Mouse (Mus musculus): ENCODE results near the gene Adam12. TPM values are rescaled to one million over a fixed set of nuclear protein-coding genes. Genes with fewer than 3 reads are reported as not detected.

The Adam12 gene
- polyA plus RNA-seq, 1 experiment: 4.1 TPM

DNA sequence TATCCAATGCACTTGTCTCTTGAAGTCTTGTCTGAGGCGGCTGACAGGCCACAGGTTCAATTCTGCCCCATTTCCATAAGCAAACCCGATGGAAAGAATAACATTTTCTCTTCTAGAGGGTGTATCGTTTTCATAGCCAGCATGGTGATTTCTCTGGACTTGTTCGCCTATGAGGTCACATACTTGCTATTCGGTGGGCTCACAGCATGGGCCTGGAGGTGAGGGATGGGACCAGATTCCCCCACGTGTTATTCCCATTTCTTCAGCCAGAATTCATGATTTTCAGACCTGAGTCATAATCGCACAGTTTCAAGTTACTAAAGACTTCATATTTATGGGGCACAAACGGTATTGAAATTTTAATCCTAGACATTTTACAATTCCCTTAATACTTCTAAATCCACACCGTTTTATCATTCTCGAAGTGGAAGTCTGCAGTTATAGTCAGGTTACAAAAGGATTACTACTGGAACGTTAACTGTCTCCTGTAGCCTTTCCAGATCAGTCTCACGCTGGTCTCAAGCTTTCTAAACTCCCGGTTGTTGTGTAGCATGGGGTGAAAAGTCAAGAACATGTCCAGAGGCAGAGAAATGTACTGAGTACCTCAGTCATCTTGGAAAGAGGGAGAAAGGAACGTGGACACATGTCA is 58.4 kb downstream of the Adam12 start:
- H3K27me3 ChIP-seq (replicated peaks; ENCODE audit: control insufficient read depth, insufficient read depth, low read length): no peaks in the 10 kb centered on the region
- no peaks in the 10 kb centered on the region for H3K36me3 ChIP-seq (ENCODE audit: control insufficient read depth, insufficient read depth, low read length)
- H3K4me3 ChIP-seq (ENCODE audit: insufficient read depth, low read depth, low read length): no peak overlapping the region
- no peaks in the 10 kb centered on the region for H3K4me1 ChIP-seq (ENCODE audit: control insufficient read depth, insufficient read depth, low read length)
- no peak overlapping the region for H3K27ac ChIP-seq (ENCODE audit: insufficient read depth, low read depth, low read length)
- DNase-seq: no peak
- WGBS: 85% methylated on average over 14 of the region's 14 CpGs
- TF ChIP-seq POLR2A (IDR thresholded peaks at IDR 0.05; ENCODE audit: low read depth, low read length): no peak

DNA sequence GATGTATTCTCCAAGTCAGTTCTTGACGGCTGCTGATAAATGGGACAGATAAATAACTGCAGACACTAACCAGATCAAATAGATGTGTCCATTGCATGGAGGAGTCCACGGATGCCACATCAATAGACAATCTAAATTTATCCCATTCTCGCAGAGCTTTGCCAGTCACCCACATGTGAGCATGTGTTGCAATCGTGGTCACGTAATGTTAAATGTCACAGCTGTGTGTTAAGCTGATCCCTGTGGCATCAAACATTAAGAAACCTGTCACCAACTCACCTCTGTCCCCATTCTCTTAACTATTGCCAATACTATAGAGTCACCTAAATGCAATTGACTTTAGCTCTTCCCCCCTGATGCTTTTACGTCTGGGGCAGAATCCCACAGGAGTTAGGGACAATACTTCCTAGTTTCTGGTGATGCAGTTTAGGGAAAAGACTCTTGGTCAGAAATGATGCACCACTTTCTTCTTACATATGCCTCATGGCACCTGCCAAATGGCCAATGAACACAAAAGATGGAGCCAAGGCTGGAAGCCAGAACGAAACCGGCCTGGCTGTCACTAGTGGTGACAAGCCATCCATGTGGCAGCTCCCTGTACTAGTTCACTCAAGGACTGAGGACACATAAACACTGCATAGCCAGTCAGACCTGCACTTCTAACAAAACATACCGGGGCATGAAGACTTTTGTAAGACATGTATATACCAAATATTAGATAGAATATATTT is 61.6 kb downstream of the Adam12 start:
- Histone ChIP-seq H3K36me3 (ENCODE audit: control insufficient read depth, insufficient read depth, low read length) (no peaks in the 10 kb centered on the region), H3K4me3 (ENCODE audit: insufficient read depth, low read depth, low read length) (no peak overlapping the region), H3K27ac (ENCODE audit: insufficient read depth, low read depth, low read length) (no peak overlapping the region), H3K4me1 (ENCODE audit: control insufficient read depth, insufficient read depth, low read length) (no peaks in the 10 kb centered on the region), H3K27me3 (replicated peaks; ENCODE audit: control insufficient read depth, insufficient read depth, low read length) (no peaks in the 10 kb centered on the region)
- WGBS: 90% methylated on average over 9 of the region's 9 CpGs
- DNase-seq: no peak
- TF ChIP-seq CTCF (conservative IDR thresholded peaks at IDR 0.05; ENCODE audit: insufficient read depth, insufficient read length, low read depth, low read length) (no peak), POLR2A (IDR thresholded peaks at IDR 0.05; ENCODE audit: low read depth, low read length) (no peak)

DNA sequence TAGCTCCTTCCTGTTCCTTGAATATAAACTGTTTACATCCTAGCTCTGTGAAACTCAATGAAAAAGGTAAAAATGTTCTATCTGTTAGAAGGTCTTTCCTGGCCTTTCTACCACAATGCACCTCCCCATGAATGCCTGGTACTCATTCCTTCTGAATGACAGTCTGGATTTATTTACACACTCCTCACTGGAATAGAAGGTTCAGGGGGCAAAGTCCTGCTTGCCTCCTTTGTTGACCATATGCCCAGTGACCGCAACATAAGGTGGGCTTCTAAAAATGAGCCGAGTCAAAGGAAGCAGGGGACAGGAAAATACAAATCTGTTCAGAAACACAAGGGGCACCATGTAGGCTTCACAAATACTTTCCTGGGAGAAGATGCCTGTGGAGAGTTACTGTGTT is 62.2 kb downstream of the Adam12 start:
- WGBS: 85% methylated on average over 2 of the region's 2 CpGs
- H3K4me1 ChIP-seq (ENCODE audit: control insufficient read depth, insufficient read depth, low read length): no peaks in the 10 kb centered on the region
- H3K36me3 ChIP-seq (ENCODE audit: control insufficient read depth, insufficient read depth, low read length): no peaks in the 10 kb centered on the region
- no peaks in the 10 kb centered on the region for H3K27me3 ChIP-seq (replicated peaks; ENCODE audit: control insufficient read depth, insufficient read depth, low read length)
- H3K27ac ChIP-seq (ENCODE audit: insufficient read depth, low read depth, low read length): no peak overlapping the region
- no peak for DNase-seq
- TF ChIP-seq POLR2A (IDR thresholded peaks at IDR 0.05; ENCODE audit: low read depth, low read length) (no peak), CTCF (conservative IDR thresholded peaks at IDR 0.05; ENCODE audit: insufficient read depth, insufficient read length, low read depth, low read length) (no peak)
- H3K4me3 ChIP-seq (ENCODE audit: insufficient read depth, low read depth, low read length): no peak overlapping the region

DNA sequence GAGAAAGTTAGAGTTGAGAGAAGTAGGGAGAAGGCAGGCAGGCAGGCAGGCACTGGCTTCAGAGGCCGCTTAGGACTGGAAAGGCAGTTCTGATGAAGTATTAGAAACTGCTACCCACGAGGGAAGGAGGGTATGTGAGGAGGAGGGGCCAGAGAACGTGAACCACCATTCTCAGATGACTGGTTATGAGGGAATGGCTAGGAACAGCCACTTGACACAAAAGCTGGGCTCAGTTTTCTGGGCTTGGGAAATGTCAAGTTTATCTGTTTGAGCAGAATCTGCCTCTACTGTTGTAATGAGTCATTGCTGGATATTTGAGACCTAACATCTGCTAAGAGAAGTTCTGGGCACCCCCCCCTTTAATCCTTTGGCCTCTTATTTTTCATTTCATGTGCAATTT is 64.4 kb downstream of the Adam12 start:
- DNase-seq: peak; percentile 23
- TF ChIP-seq CTCF (conservative IDR thresholded peaks at IDR 0.05; ENCODE audit: insufficient read depth, insufficient read length, low read depth, low read length): no peak
- TF ChIP-seq POLR2A (IDR thresholded peaks at IDR 0.05; ENCODE audit: low read depth, low read length): no peak
- WGBS: 34% methylated on average over 3 of the region's 3 CpGs
- Histone ChIP-seq H3K36me3 (ENCODE audit: control insufficient read depth, insufficient read depth, low read length) (no peaks in the 10 kb centered on the region), H3K4me3 (ENCODE audit: insufficient read depth, low read depth, low read length) (no peak overlapping the region), H3K27me3 (replicated peaks; ENCODE audit: control insufficient read depth, insufficient read depth, low read length) (no peaks in the 10 kb centered on the region), H3K27ac (ENCODE audit: insufficient read depth, low read depth, low read length) (peak overlapping the region; percentile 47; the same call in 1 of the 2 replicates), H3K4me1 (ENCODE audit: control insufficient read depth, insufficient read depth, low read length) (no peaks in the 10 kb centered on the region)

DNA sequence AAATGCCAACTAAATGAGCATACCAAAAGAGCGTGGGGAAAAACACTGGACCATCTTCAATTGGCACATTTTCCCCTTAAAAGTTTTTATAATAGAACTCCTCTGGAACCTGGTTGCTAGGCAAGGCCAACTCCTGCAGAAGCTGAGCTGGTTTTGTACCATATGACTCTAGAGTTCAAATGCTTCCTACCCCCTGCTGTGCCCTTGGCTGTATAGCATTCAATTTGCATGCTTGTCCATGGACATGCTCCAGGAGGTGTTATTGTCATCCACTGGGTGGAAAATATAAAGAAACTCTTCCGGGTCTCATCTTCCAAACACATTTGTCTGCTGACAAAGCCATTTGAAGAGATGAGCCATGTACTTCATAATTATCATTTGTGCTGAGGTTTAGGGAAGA is 68.2 kb downstream of the Adam12 start:
- no peak for DNase-seq
- no peak overlapping the region for H3K27ac ChIP-seq (ENCODE audit: insufficient read depth, low read depth, low read length)
- H3K4me1 ChIP-seq (ENCODE audit: control insufficient read depth, insufficient read depth, low read length): no peaks in the 10 kb centered on the region
- no peaks in the 10 kb centered on the region for H3K27me3 ChIP-seq (replicated peaks; ENCODE audit: control insufficient read depth, insufficient read depth, low read length)
- WGBS: 96% methylated on average over 2 of the region's 2 CpGs
- H3K4me3 ChIP-seq (ENCODE audit: insufficient read depth, low read depth, low read length): no peak overlapping the region
- TF ChIP-seq POLR2A (IDR thresholded peaks at IDR 0.05; ENCODE audit: low read depth, low read length) (no peak), CTCF (conservative IDR thresholded peaks at IDR 0.05; ENCODE audit: insufficient read depth, insufficient read length, low read depth, low read length) (no peak)
- no peaks in the 10 kb centered on the region for H3K36me3 ChIP-seq (ENCODE audit: control insufficient read depth, insufficient read depth, low read length)

DNA sequence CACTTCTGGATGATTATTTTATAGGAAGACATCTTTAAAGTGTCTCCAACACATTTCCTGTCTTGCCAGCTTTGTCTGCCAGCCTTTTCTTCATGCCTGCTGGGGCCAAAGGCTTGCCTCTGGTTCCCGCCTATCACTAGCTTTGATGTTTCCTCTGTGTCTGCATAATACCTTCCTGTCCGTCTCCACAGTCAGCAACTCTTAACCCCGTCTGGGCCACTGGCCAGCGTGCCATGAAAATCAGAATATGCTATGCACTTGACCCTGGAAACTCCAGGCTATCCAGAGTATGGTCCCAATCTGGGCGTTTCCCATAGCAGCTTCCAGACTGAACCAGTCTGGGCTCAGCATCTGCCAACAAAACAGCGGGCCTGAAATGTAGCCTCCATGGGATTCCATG is 69.1 kb downstream of the Adam12 start:
- WGBS: 64% methylated on average over 6 of the region's 6 CpGs
- Histone ChIP-seq H3K27ac (ENCODE audit: insufficient read depth, low read depth, low read length) (no peak overlapping the region), H3K27me3 (replicated peaks; ENCODE audit: control insufficient read depth, insufficient read depth, low read length) (no peaks in the 10 kb centered on the region; the same call in 1 of the 2 replicates), H3K4me1 (ENCODE audit: control insufficient read depth, insufficient read depth, low read length) (no peaks in the 10 kb centered on the region), H3K4me3 (ENCODE audit: insufficient read depth, low read depth, low read length) (no peak overlapping the region), H3K36me3 (ENCODE audit: control insufficient read depth, insufficient read depth, low read length) (no peaks in the 10 kb centered on the region)
- TF ChIP-seq CTCF (conservative IDR thresholded peaks at IDR 0.05; ENCODE audit: insufficient read depth, insufficient read length, low read depth, low read length) (no peak), POLR2A (IDR thresholded peaks at IDR 0.05; ENCODE audit: low read depth, low read length) (no peak)
- peak; percentile 13 for DNase-seq

DNA sequence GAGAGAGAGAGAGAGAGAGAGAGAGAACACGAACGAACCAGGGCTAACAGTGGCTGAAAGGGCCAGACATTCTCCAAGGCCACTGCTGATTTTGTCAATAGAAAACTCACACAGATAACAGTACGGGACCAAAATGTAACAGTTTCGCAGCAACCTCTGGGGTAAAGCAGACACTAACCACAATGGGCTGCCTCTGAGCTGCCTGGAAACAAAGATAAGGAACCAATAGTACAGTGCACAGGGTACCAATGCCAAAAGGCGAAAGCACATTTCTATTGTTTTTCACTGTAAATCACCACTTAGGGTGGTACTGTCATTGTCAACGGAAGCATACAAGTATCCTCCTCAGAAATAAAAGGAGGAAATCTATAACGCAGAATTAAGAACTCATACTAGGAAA is 72.3 kb downstream of the Adam12 start:
- Histone ChIP-seq H3K4me1 (ENCODE audit: control insufficient read depth, insufficient read depth, low read length) (no peaks in the 10 kb centered on the region), H3K4me3 (ENCODE audit: insufficient read depth, low read depth, low read length) (no peak overlapping the region), H3K36me3 (ENCODE audit: control insufficient read depth, insufficient read depth, low read length) (no peaks in the 10 kb centered on the region), H3K27me3 (replicated peaks; ENCODE audit: control insufficient read depth, insufficient read depth, low read length) (no peaks in the 10 kb centered on the region; the same call in 1 of the 2 replicates), H3K27ac (ENCODE audit: insufficient read depth, low read depth, low read length) (no peak overlapping the region)
- no peak for DNase-seq
- no peak for TF ChIP-seq POLR2A (IDR thresholded peaks at IDR 0.05; ENCODE audit: low read depth, low read length)
- no peak for TF ChIP-seq CTCF (conservative IDR thresholded peaks at IDR 0.05; ENCODE audit: insufficient read depth, insufficient read length, low read depth, low read length)
- WGBS: 76% methylated on average over 7 of the region's 7 CpGs
